Mouse (Mus musculus) liver, adult 2 months (tissue): ENCODE measurements around the gene Fsd2.

Experiments
- CTCF ChIP-seq: fragments of 200-500 bp; IDR thresholded peaks from 2 replicates; pipeline ENCODE4 v1.5.1; 2011; ENCODE audit warnings: low read depth, low read length, control low read depth
- POLR2A ChIP-seq: fragments of 200-500 bp; IDR thresholded peaks from 2 replicates; pipeline ENCODE4 v1.6.1; 2011; ENCODE audit warnings: low read length, control low read depth; ENCODE audit not compliant: insufficient read depth; ENCODE audit errors: extremely low read depth

- no peak for TF ChIP-seq CTCF
- no peak for TF ChIP-seq POLR2A
Measured at GRCm38 (mm10) chr7:81571941-81572441, 5.2 kb upstream of the Fsd2 start.
